Mouse (Mus musculus) left cerebral cortex, postnatal 14 days (tissue): ENCODE results near the gene Zbtb6. TPM values are rescaled to one million over a fixed set of nuclear protein-coding genes. Genes with fewer than 3 reads are reported as not detected.
A peak's percentile ranks its signal among the peaks of the same experiment; 100 is the strongest.

Experiments
- DNase-seq, 2 experiments: peaks; one replicate each; pipeline ENCODE4 v3.0.0; 2021 to 2022; ENCODE audit warnings: low spot score in 2 of 2, mixed read lengths in 1 of 2
- intact Hi-C: fragments of 180-260 bp; cut with DNase I; formaldehyde crosslinking; loops from one replicate; pipeline ENCODE4 v1.15.1; 2025
- total RNA-seq, 2 experiments: library from RNA; stranded (reverse); gene quantifications; 2 replicates each; pipeline ENCODE4 v1.2.3; 2021

The Zbtb6 gene
- total RNA-seq, 2 experiments from 2014 or later = 12.5 to 13.9 TPM

- intact Hi-C loops = loop anchor here (5.0 kb wide), 1 partner anchor 99 kb away; no protein-coding TSS in a partner anchor
- no peak for DNase-seq
Observed at GRCm38 (mm10) chr2:37382921-37383320, 60.0 kb downstream of the Zbtb6 start.

GRCm38 (mm10) chr2:37380189-37380588, 62.8 kb downstream of the Zbtb6 start:
- peak; percentile 70 to 75 for DNase-seq
- intact Hi-C loops = loop anchor here (5.0 kb wide), 1 partner anchor 102 kb away; no protein-coding TSS in a partner anchor

GRCm38 (mm10) chr2:37376018-37376417, 67.0 kb downstream of the Zbtb6 start:
- intact Hi-C loops = no loop called here
- no peak for DNase-seq

Other genes with a start within 250 kb of the Zbtb6 start
- not detected for gene Olfr366, start 231.6 kb downstream of the Zbtb6 start, total RNA-seq
- gene Olfr368, start 116.7 kb downstream of the Zbtb6 start, total RNA-seq = not detected
- 10 to 100 TPM; 22.4 to 25.2 TPM for gene Pdcl, start 83.8 kb downstream of the Zbtb6 start, total RNA-seq
- gene Rc3h2, start 20.3 kb downstream of the Zbtb6 start, total RNA-seq = 10 to 100 TPM; 81.1 to 92.8 TPM
- gene Zbtb26, start within 50 bp of the Zbtb6 start, total RNA-seq = 1 to 10 TPM; 8.9 to 9.3 TPM
- gene Rabgap1, start 108 bp upstream of the Zbtb6 start, total RNA-seq = 10 to 100 TPM; 84.3 to 85.5 TPM
- 10 to 100 TPM in 1 of 2 experiments, 1 to 10 TPM in 1; 9.3 to 10.7 TPM for gene Gpr21, start 73.2 kb upstream of the Zbtb6 start, total RNA-seq